ENCODE assay signal across 1 mouse cellular context in genomic region chr11:99229641-99230260, GRCm38 (mm10).
TF ChIP-seq lines count a peak whose summit lies in the region.

No protein-coding gene starts in this region.

TF ChIP-seq in ES-E14, 5 proteins besides CTCF, POLR2A, EP300 and RAD21 (continued from another document):
- no peak for TF ChIP-seq ZNF384 (IDR thresholded peaks at IDR 0.05; ENCODE audit: low read depth, low read length)
- no peak for TF ChIP-seq ZC3H11A (IDR thresholded peaks at IDR 0.05; ENCODE audit: borderline replicate concordance, low read depth, low read length)
